In genomic region chr1:41152516-41152915, GRCm38 (mm10) we compare ENCODE assay signal across 8 mouse cellular contexts.
A peak's percentile ranks its signal among the peaks of the same experiment; 100 is the strongest.
DNase-seq lines count a peak whose midpoint lies in the region.

No protein-coding gene starts in this region.

- peak; percentile 12 for DNase-seq in layer of hippocampus, adult 11-12 months (ENCODE audit: low spot score)
- no peak for DNase-seq in layer of hippocampus, postnatal 25 days (ENCODE audit: extremely low spot score in 1 of 2, low spot score in 1 of 2)
- peak; percentile 27 for DNase-seq in MN1 (ENCODE audit: low spot score)
- peak; percentile 78 for DNase-seq in embryo, embryonic 11 days
- peak; percentile 2 for DNase-seq in lung, postnatal 25 days (ENCODE audit: low spot score)
- no peak for DNase-seq in urinary bladder, postnatal 14 days (ENCODE audit: low spot score)
- DNase-seq in urinary bladder, adult 18-20 months (ENCODE audit: low spot score in 2 of 2) = no peak
- DNase-seq in cerebellum, adult 11 months = no peak

Comparison
In these comparisons a context has a peak if more than half of its experiments do, and no peak if none do; other contexts are left out.
1. DNase-seq: peak in layer of hippocampus, adult 11-12 months (single experiment), MN1 (single experiment), embryo, embryonic 11 days (single experiment) and lung, postnatal 25 days (single experiment); none in layer of hippocampus, postnatal 25 days (0 of 2), urinary bladder, postnatal 14 days (single experiment), urinary bladder, adult 18-20 months (0 of 2) and cerebellum, adult 11 months (single experiment).